Mouse (Mus musculus) embryonic facial prominence, embryonic 14.5 days (tissue): ENCODE results near the gene Atg7. TPM values are rescaled to one million over a fixed set of nuclear protein-coding genes. Genes with fewer than 3 reads are reported as not detected.
A peak's percentile ranks its signal among the peaks of the same experiment; 100 is the strongest.

Experiments
- ATAC-seq: fragments of 200-750 bp; cut with Nextera tagmentation; 2 replicates; pipeline ENCODE4 v1.8.0; 2017; ENCODE audit warnings: low read depth, moderate number of reproducible peaks, moderate TSS enrichment
- DNase-seq: peaks from one replicate; pipeline ENCODE4 v3.0.0-alpha.2; 2015; ENCODE audit warnings: low spot score
- H3K27ac ChIP-seq: fragments of 300-500 bp; sonication (generic); replicated peaks from 2 replicates; pipeline ENCODE4 v1.5.1; 2014; ENCODE audit warnings: low read depth, mild to moderate bottlenecking, low read length, moderate library complexity
- H3K27me3 ChIP-seq: fragments of 300-500 bp; sonication (generic); replicated peaks from 2 replicates; pipeline ENCODE4 v1.6.1; 2014; ENCODE audit warnings: low read length; ENCODE audit not compliant: control insufficient read depth, insufficient read depth
- H3K36me3 ChIP-seq: fragments of 300-500 bp; sonication (generic); 2 replicates; pipeline ENCODE4 v1.6.1; 2014; ENCODE audit warnings: low read length, mixed read lengths; ENCODE audit not compliant: control insufficient read depth, insufficient read depth
- H3K4me1 ChIP-seq: fragments of 300-500 bp; sonication (generic); 2 replicates; pipeline ENCODE4 v1.6.1; 2014; ENCODE audit warnings: antibody characterized with exemption, low read length; ENCODE audit not compliant: control insufficient read depth, insufficient read depth
- H3K4me2 ChIP-seq: fragments of 300-500 bp; sonication (generic); 2 replicates; pipeline ENCODE4 v1.6.1; 2014; ENCODE audit warnings: low read depth, mild to moderate bottlenecking, low read length, moderate library complexity, mixed read lengths
- H3K4me3 ChIP-seq: fragments of 300-500 bp; sonication (generic); 2 replicates; pipeline ENCODE4 v1.5.1; 2014; ENCODE audit warnings: low read depth, mild to moderate bottlenecking, low read length
- H3K9ac ChIP-seq: fragments of 300-500 bp; sonication (generic); 2 replicates; pipeline ENCODE4 v1.6.1; 2014; ENCODE audit warnings: low read depth, mild to moderate bottlenecking, low read length, moderate library complexity, mixed read lengths
- H3K9me3 ChIP-seq: fragments of 300-500 bp; sonication (generic); 2 replicates; pipeline ENCODE4 v1.6.1; 2016; ENCODE audit warnings: low read length; ENCODE audit not compliant: control insufficient read depth
- WGBS: fragments of 180-500 bp; shearing (Covaris S2); extraction: QIAGEN DNeasy Blood & Tissue Kit; methylation state at CpG from one replicate; pipeline ENCODE4 v1.1.7; 2014; 5-methylcytosine and 5-hydroxymethylcytosine counted together
- polyA plus RNA-seq: library from polyadenylated mRNA; unstranded; fragments of >200 nt; fragmentation: Nextera tagmentation; extraction: Ambion mirVana; gene quantifications from 2 replicates; pipeline ENCODE4 v1.2.1, GENCODE M21; 2014

Atg7 gene
- polyA plus RNA-seq, 1 experiment from 2014 or later = 17.6 TPM

- peak; percentile 69 for DNase-seq
- WGBS = 7% methylated on average over 12 of the region's 12 CpGs
- peak overlapping the region; percentile 83 for H3K27ac ChIP-seq
- peak overlapping the region; percentile 43 for H3K4me2 ChIP-seq
- H3K4me1 ChIP-seq = peaks cover 46% of the 10 kb centered on the region
- peak; percentile 58 for ATAC-seq
- H3K27me3 ChIP-seq = no peaks in the 10 kb centered on the region
- H3K36me3 ChIP-seq = peaks cover 16% of the 10 kb centered on the region; the same call in 1 of the 2 replicates
- H3K9ac ChIP-seq = peak overlapping the region; percentile 1; the same call in 1 of the 2 replicates
- H3K9me3 ChIP-seq = no peaks in the 10 kb centered on the region
- no peak overlapping the region for H3K4me3 ChIP-seq
Measured at GRCm38 (mm10) chr6:114901321-114901824, 258.5 kb downstream of the Atg7 start.

GRCm38 (mm10) chr6:114901921-114902320 is 259.0 kb downstream of the Atg7 start:
- H3K36me3 ChIP-seq = peaks cover 10% of the 10 kb centered on the region; the same call in 1 of the 2 replicates
- H3K9ac ChIP-seq = 0 out of 2 replicates have a peak overlapping the region, but pooled peaks have one; percentile 15

GRCm38 (mm10) chr6:114904233-114904632 is 261.3 kb downstream of the Atg7 start:
- Histone ChIP-seq H3K4me2 (no peak overlapping the region), H3K27me3 (no peaks in the 10 kb centered on the region), H3K4me3 (no peak overlapping the region), H3K36me3 (no peaks in the 10 kb centered on the region), H3K4me1 (peaks cover 41% of the 10 kb centered on the region), H3K9ac (no peak overlapping the region), H3K9me3 (no peaks in the 10 kb centered on the region), H3K27ac (no peak overlapping the region)
- ATAC-seq (no peak), DNase-seq (no peak)
- 72% methylated on average over 6 of the region's 6 CpGs for WGBS

More at GRCm38 (mm10) chr6:114901921-114902320, 259.0 kb downstream of the Atg7 start:
- Histone ChIP-seq H3K27me3 (no peaks in the 10 kb centered on the region), H3K27ac (peak overlapping the region; percentile 83), H3K4me1 (peaks cover 46% of the 10 kb centered on the region), H3K4me2 (peak overlapping the region; percentile 43), H3K9me3 (no peaks in the 10 kb centered on the region), H3K4me3 (no peak overlapping the region)
- DNase-seq (no peak), ATAC-seq (no peak)
- WGBS = 24% methylated on average over 4 of the region's 4 CpGs

- Histone ChIP-seq H3K27me3 (no peaks in the 10 kb centered on the region), H3K4me3 (no peak overlapping the region), H3K9ac (no peak overlapping the region), H3K9me3 (no peaks in the 10 kb centered on the region), H3K4me1 (peaks cover 35% of the 10 kb centered on the region), H3K36me3 (0 out of 2 replicates have a peak, but pooled peaks cover 2% of the 10 kb centered on the region), H3K4me2 (no peak overlapping the region), H3K27ac (no peak overlapping the region)
- WGBS = 87% methylated on average over 3 of the region's 3 CpGs
- no peak for DNase-seq
- no peak for ATAC-seq
Measured at GRCm38 (mm10) chr6:114904818-114905217, 261.9 kb downstream of the Atg7 start.

- H3K27me3 ChIP-seq = no peaks in the 10 kb centered on the region
- H3K4me1 ChIP-seq = peaks cover 29% of the 10 kb centered on the region
- no peak overlapping the region for H3K4me3 ChIP-seq
- WGBS = 71% methylated on average over 8 of the region's 8 CpGs
- DNase-seq = no peak
- H3K9me3 ChIP-seq = no peaks in the 10 kb centered on the region
- no peak overlapping the region for H3K4me2 ChIP-seq
- H3K27ac ChIP-seq = no peak overlapping the region
- no peak for ATAC-seq
- no peak overlapping the region for H3K9ac ChIP-seq
- H3K36me3 ChIP-seq = 0 out of 2 replicates have a peak, but pooled peaks cover 3% of the 10 kb centered on the region
Measured at GRCm38 (mm10) chr6:114905253-114906028, 262.5 kb downstream of the Atg7 start.

- DNase-seq = no peak
- ATAC-seq = no peak
- no peaks in the 10 kb centered on the region for H3K9me3 ChIP-seq
- H3K4me3 ChIP-seq = no peak overlapping the region
- 0 out of 2 replicates have a peak, but pooled peaks cover 3% of the 10 kb centered on the region for H3K36me3 ChIP-seq
- WGBS = 73% methylated on average over 5 of the region's 5 CpGs
- H3K9ac ChIP-seq = no peak overlapping the region
- no peaks in the 10 kb centered on the region for H3K27me3 ChIP-seq
- H3K27ac ChIP-seq = no peak overlapping the region
- H3K4me1 ChIP-seq = peaks cover 22% of the 10 kb centered on the region
- no peak overlapping the region for H3K4me2 ChIP-seq
Measured at GRCm38 (mm10) chr6:114906209-114906608, 263.3 kb downstream of the Atg7 start.

GRCm38 (mm10) chr6:114907459-114907858 is 264.6 kb downstream of the Atg7 start:
- Histone ChIP-seq H3K4me1 (peaks cover 10% of the 10 kb centered on the region), H3K27me3 (no peaks in the 10 kb centered on the region), H3K9ac (no peak overlapping the region), H3K27ac (no peak overlapping the region), H3K36me3 (0 out of 2 replicates have a peak, but pooled peaks cover 3% of the 10 kb centered on the region), H3K9me3 (no peaks in the 10 kb centered on the region), H3K4me3 (no peak overlapping the region), H3K4me2 (no peak overlapping the region)
- DNase-seq (no peak), ATAC-seq (no peak)
- 92% methylated on average over 6 of the region's 6 CpGs for WGBS

GRCm38 (mm10) chr6:114909801-114910200 is 266.9 kb downstream of the Atg7 start:
- Histone ChIP-seq H3K4me1 (peaks cover 24% of the 10 kb centered on the region), H3K9ac (no peak overlapping the region)
- WGBS = 88% methylated on average over 7 of the region's 7 CpGs

More at GRCm38 (mm10) chr6:114909801-114910200, 266.9 kb downstream of the Atg7 start:
- no peak overlapping the region for H3K4me2 ChIP-seq
- 0 out of 2 replicates have a peak, but pooled peaks cover 3% of the 10 kb centered on the region for H3K36me3 ChIP-seq
- DNase-seq (no peak), ATAC-seq (no peak)
- H3K27ac ChIP-seq = no peak overlapping the region
- no peaks in the 10 kb centered on the region for H3K27me3 ChIP-seq
- no peak overlapping the region for H3K4me3 ChIP-seq
- no peaks in the 10 kb centered on the region for H3K9me3 ChIP-seq
